Mouse (Mus musculus): ENCODE results near the gene Osgep. TPM values are rescaled to one million over a fixed set of nuclear protein-coding genes. Genes with fewer than 3 reads are reported as not detected.
"Not testable (repeated sequence)": the region's sequence is repeated elsewhere in the genome, so short reads cannot be mapped to it uniquely, and the experiment has no call there.

The Osgep gene
- total RNA-seq, 2 experiments from 2014 or later = 33.9 to 40.2 TPM

- no peak for DNase-seq (ENCODE audit: low spot score in 2 of 2)
Observed at GRCm38 (mm10) chr14:50892091-50892490, 32.6 kb downstream of the Osgep start.

GRCm38 (mm10) chr14:50891621-50892020 is 33.1 kb downstream of the Osgep start:
- DNase-seq (ENCODE audit: low spot score in 2 of 2) = no peak

GRCm38 (mm10) chr14:50876236-50876950 is 48.3 kb downstream of the Osgep start:
- DNase-seq (ENCODE audit: low spot score in 2 of 2) = no peak

GRCm38 (mm10) chr14:50875591-50876230 is 49.0 kb downstream of the Osgep start:
- no peak for DNase-seq (ENCODE audit: low spot score in 2 of 2)

GRCm38 (mm10) chr14:50875175-50875574 is 49.5 kb downstream of the Osgep start:
- DNase-seq (ENCODE audit: low spot score in 2 of 2) = no peak

GRCm38 (mm10) chr14:50871284-50871683 is 53.4 kb downstream of the Osgep start:
- no peak for DNase-seq (ENCODE audit: low spot score in 2 of 2)

GRCm38 (mm10) chr14:50870805-50871143 is 53.9 kb downstream of the Osgep start:
- no peak for DNase-seq (ENCODE audit: low spot score in 2 of 2)

GRCm38 (mm10) chr14:50869889-50870804 is 54.5 kb downstream of the Osgep start, which contains the start of gene Tep1:
TSS of gene Tep1 (minus strand) at chr14:50870560.
- peak; percentile 47 to 56 for DNase-seq (ENCODE audit: low spot score in 2 of 2)

GRCm38 (mm10) chr14:50868656-50869055 is 56.0 kb downstream of the Osgep start:
- DNase-seq (ENCODE audit: low spot score in 2 of 2) = no peak

- DNase-seq (ENCODE audit: low spot score in 2 of 2) = no peak
Observed at GRCm38 (mm10) chr14:50868211-50868610, 56.5 kb downstream of the Osgep start.

- DNase-seq (ENCODE audit: low spot score in 2 of 2) = no peak
Observed at GRCm38 (mm10) chr14:50866966-50867365, 57.7 kb downstream of the Osgep start.

- DNase-seq (ENCODE audit: low spot score in 2 of 2) = not testable (repeated sequence)
Observed at GRCm38 (mm10) chr14:50865005-50865404, 59.7 kb downstream of the Osgep start.

- no peak for DNase-seq (ENCODE audit: low spot score in 2 of 2)
Observed at GRCm38 (mm10) chr14:50862641-50863040, 62.1 kb downstream of the Osgep start.

Other genes with a start within 250 kb of the Osgep start
- not detected for gene Olfr747, start 231.7 kb downstream of the Osgep start, total RNA-seq (2021)
- gene Olfr748, start 217.5 kb downstream of the Osgep start, total RNA-seq (2021) = not detected
- not detected for gene Olfr749, start 179.8 kb downstream of the Osgep start, total RNA-seq (2021)
- 10 to 100 TPM; 77.0 to 83.5 TPM for gene Ttc5, start 139.4 kb downstream of the Osgep start, total RNA-seq (2021)
- gene Ccnb1ip1, start 117.2 kb downstream of the Osgep start, total RNA-seq (2021) = not detected
- gene Parp2, start 117.1 kb downstream of the Osgep start, total RNA-seq (2021) = 10 to 100 TPM; 23.7 to 41.6 TPM
- gene Tep1, start 54.3 kb downstream of the Osgep start, total RNA-seq (2021) = 1 to 10 TPM; 4.4 to 4.8 TPM
- gene Klhl33, start 27.4 kb downstream of the Osgep start, total RNA-seq (2021) = 1 to 10 TPM; 1.8 to 2.3 TPM
- 10 to 100 TPM; 71.7 to 78.2 TPM for gene Apex1, start 75 bp upstream of the Osgep start, total RNA-seq (2021)
- gene Pip4p1, start 6.0 kb upstream of the Osgep start, total RNA-seq (2021) = 10 to 100 TPM; 72.7 to 85.3 TPM
- gene Pnp, start 6.2 kb upstream of the Osgep start, total RNA-seq (2021) = 10 to 100 TPM; 17.1 to 21.5 TPM
- 10 to 100 TPM in 1 of 2 experiments, 1 to 10 TPM in 1; 9.2 to 11.1 TPM for gene Gm49342, start 19.6 kb upstream of the Osgep start, total RNA-seq (2021)
- gene Pnp2, start 31.1 kb upstream of the Osgep start, total RNA-seq (2021) = 1 to 10 TPM; 1.0 to 1.7 TPM
- gene Rnase10, start 82.9 kb upstream of the Osgep start, total RNA-seq (2021) = under 1 TPM in 1 of 2 experiments, not detected in 1; 0.22 TPM
- gene Rnase9, start 117.0 kb upstream of the Osgep start, total RNA-seq (2021) = not detected
- gene Rnase11, start 125.3 kb upstream of the Osgep start, total RNA-seq (2021) = not detected
- gene Rnase12, start 132.8 kb upstream of the Osgep start, total RNA-seq (2021) = not detected
- gene Olfr750, start 149.5 kb upstream of the Osgep start, total RNA-seq (2021) = not detected
- 10 to 100 TPM; 16.2 to 17.8 TPM for gene Rnase4, start 166.2 kb upstream of the Osgep start, total RNA-seq (2021)
- 1 to 10 TPM; 3.0 to 4.1 TPM for gene Ang, start 166.3 kb upstream of the Osgep start, total RNA-seq (2021)
- not detected for gene Eddm3b, start 189.5 kb upstream of the Osgep start, total RNA-seq (2021)
- gene Rnase6, start 199.0 kb upstream of the Osgep start, total RNA-seq (2021) = under 1 TPM; 0.31 to 0.34 TPM
- 1 to 10 TPM in 1 of 2 experiments, under 1 TPM in 1; 0.91 to 1.2 TPM for gene Rnase1, start 221.9 kb upstream of the Osgep start, total RNA-seq (2021)
- gene Rnase2b, start 237.4 kb upstream of the Osgep start, total RNA-seq (2021) = not detected